Mouse (Mus musculus) stomach, postnatal 0 days (tissue): Measurements from ENCODE around the gene Cep295nl.
"Not testable (repeated sequence)": the region's sequence is repeated elsewhere in the genome, so short reads cannot be mapped to it uniquely, and the experiment has no call there.

ENCODE experiments used
- CTCF ChIP-seq: IDR thresholded peaks from 2 replicates; pipeline ENCODE4 v1.5.1; 2016; ENCODE audit warnings: antibody characterized with exemption, low read depth, mild to moderate bottlenecking, moderate library complexity
- EP300 ChIP-seq: optimal IDR thresholded peaks from 2 replicates; pipeline ENCODE3; 2016; ENCODE audit warnings: antibody characterized with exemption

DNA sequence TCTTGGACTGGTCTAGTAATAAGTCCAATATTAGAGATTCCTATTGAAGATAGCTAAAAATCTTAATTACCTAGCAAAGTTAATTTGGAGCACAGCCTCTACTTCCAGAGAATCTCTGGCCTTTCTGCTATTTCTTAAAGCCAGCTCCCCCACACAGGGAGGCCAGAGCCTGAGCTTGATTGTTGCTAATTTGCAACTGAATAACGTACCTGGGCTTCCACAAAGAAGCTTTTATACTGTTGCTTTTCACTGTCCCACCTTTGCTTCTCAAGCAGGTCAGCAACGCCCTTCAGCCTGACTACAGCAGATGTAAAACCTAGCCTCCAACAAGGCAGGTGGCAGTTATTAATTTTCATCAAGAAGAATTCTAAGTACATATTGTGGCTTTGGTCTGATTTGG, 34.3 kb downstream of the Cep295nl start:
- not testable (repeated sequence) for TF ChIP-seq CTCF, EP300
